Mouse (Mus musculus) c-Kit-positive CD71-positive TER-119-negative erythroid progenitor cells, embryonic 14.5 days (primary cell): ENCODE measurements around the gene Mrpl3.
"Not testable (repeated sequence)": the region's sequence is repeated elsewhere in the genome, so short reads cannot be mapped to it uniquely, and the experiment has no call there.

Source experiments
- DNase-seq: peaks from one replicate; pipeline ENCODE4 v3.0.0-alpha.2; 2013; ENCODE audit warnings: low read depth

Mrpl3 gene

DNA sequence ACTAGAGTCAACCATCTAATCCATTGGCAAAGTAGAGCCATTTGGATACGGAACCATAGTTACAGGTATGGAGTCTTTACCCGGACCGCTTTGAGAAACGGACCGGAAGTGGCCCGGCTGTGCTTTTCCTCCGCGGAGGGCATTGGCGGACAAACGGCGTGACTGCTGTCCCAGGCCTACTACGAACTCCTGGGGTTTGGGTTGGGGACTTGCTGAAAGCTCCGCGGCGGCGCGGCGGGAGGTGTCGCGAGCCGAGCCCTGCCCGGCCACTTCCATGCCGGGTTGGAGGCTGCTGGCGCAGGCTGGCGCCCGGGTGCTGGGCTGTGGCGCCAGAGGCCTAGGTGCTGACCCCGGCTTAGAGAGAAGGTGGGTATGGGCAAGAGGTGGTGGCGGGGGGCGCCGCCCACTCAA lies at the start of gene Mrpl3:
Mrpl3 (plus strand) TSS at position 93 of the 411 bp plus-strand sequence.
- peak; percentile 68 for DNase-seq

DNA sequence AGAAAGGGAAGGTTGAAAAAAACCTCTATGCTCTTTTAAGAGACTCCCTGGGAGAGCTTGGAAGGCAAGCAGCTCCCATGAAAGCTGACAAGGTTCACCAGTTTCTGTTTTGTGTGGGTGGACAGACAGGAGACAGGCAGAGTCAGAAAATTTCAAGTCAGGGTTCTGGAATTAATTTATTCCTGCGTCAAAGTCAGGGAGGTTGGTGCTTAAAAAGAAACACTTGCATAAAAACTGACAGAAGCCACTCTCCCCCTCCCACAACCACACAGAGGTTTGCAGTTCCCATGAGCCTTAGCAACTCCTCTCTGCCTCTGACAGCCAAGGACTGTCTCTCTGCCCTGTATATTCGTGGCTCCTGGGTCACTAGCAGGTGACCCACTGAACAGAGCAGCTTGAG lies 42.3 kb upstream of the Mrpl3 start:
- no peak for DNase-seq

DNA sequence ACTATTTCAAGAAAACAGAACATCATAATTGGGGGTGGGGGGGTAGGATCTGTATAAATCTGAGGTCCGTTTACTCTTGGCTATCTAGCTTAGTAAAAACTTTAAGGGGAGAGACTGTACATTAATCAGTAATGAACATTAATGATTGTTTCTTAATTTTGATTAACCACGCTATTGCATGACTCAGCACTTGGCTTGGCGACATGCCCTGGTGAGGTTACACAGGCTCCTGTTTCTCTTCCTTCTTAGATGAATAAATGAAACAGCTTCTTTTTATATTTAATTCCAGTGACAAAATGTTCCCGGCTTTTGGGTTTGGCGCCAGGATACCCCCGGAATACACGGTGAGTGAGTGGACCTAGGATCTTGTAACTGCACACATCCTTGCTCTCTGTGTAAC lies 34.9 kb upstream of the Mrpl3 start:
- DNase-seq: no peak

DNA sequence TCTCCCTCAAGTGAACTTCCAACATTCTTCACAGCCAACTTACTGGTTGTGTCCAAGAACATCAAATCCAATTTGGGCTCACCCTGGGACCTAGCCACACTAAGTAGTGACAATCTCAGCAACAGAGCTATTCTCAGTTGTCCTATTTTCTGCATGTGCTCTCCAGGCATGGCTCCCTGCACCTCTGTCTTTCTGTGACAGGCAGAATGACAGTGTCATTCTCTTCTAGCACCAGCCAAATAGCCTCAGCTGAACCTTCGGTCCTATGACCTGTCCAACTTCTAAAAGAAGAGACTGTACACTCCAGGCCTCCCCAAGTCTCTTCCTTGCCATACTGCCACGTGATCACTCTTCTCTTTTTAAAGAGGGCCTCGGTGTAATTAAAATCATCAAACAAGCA lies 24.7 kb upstream of the Mrpl3 start:
- no peak for DNase-seq

DNA sequence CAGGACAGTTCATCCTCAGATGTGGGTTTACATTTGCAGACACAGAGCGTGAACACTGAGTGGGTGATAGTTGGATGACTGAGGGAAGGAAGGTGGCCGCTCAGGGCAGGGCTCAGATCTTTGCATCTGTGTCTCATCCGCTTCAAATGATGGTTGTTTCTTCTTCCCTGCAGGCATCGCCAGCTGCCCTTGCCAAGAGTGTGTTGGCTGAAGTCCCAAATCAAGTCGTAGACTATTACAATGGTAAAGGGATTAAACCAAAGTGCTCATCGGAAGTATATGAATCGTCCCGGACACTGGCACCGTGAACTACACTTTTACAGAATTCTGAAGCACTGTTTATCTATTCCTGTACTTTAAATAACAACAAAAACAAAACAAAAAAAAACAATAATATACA lies 20.5 kb upstream of the Mrpl3 start:
- no peak for DNase-seq

DNA sequence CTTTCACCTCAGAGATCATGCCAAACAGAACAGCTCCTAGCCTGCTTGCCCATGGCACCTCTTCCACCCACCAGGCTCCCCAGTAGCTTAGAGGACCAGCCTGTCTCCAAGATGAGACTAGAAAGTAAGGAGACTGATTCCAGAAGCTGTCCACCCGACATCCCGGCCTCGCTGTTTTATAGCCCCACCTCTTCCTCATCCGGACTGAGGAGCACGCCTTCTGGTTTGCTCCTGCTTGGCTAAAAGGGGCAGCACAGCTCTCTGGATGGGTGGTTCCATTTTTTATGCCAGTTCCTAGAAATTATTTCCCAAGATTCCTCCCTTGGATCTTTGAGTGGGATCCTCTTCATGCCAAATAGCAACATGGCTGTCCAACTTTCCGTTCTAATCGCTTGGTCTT lies 19.4 kb upstream of the Mrpl3 start:
- no peak for DNase-seq

DNA sequence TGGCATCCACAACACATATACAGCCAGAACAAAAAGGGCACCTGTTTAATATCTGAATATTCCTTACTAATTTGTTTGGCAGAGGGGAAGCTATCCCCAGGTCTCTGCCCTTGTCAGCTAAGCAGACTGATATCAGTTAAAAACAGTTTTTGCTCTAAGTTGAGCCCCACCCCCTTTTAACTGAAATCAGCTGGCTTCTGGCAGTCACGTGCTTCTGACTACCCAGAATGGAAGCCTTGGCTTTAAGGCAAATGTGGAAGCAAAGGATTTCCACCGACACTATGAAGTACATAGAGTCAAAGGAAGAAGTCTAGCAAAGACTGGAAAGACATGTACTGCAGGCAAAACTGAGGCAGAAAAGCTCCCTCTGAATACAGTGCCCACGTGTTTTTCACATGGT lies 15.2 kb upstream of the Mrpl3 start:
- no peak for DNase-seq

DNA sequence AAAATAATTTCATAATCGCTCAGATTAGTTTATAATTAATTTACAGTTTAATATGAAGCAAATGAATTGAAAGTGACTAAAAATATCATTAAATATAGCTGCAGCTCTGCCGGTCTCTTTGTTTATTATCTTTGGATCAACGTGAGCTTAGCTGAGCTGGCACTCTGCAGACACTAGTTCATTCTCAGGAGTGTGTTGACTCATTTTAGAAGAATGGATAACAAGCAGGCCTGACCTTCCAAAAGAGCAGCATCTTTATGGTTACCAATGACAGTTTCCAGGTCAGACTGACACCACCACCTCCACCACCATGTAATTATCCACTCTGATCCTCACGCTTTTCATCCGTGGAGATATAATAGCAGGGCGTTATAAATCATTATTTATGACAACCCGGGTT lies 7.0 kb upstream of the Mrpl3 start:
- DNase-seq: no peak

DNA sequence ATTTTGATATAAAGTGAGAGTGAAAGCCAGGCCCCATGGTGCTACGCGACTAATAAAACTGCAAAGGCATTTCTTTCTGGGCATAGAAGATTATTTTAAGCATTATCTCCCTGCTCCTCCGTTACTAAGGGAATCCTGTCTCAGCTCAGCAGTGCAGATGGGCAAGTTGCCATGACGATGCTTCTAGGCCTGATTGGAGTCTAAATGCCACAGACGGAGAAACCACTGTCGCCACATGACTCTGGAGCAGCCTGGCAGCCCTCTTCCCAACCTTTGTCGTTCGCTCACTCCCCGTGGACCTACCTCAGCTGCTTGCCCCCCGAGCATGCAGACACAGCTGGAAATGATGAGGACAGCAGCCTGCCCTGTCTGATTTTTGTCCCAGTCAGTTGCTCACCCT lies 4.7 kb upstream of the Mrpl3 start:
- no peak for DNase-seq

DNA sequence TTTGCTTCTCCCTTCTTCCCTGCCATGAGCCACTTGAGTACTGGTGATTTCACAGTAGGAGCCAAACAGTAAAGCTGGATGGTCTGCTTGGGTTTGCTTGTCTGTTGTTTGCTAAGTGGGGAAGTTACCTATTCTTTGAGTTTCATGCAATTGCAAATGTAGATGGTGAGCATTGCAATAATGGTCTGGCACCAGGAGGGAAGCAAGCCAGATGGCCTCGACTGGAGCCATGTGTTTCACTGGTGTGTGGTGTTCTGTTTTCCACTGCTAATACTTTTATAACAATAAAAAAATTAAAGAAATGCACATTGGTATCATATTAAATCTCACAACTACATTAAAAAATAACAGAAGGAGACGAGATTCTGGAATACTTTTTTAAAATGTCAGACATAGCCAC lies 3.4 kb upstream of the Mrpl3 start:
- no peak for DNase-seq

DNA sequence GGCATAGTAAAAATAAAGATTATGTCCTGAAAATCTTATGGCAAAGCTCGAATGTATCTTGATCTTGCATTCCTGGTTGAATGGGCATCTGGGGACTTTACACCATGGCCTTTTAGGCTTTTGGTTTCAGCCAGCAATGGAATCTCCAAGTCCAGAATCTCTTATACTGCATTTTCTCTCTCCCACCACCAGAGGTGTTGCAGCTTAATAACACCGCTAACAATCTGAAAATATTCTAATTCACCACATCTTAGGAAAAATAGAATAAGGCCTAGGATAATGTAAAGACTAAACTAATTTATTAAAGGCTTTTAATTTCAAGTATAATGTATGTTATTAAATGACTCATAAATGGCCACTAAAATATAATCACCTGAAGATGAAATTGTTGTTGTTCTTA lies 2.8 kb upstream of the Mrpl3 start:
- no peak for DNase-seq

DNA sequence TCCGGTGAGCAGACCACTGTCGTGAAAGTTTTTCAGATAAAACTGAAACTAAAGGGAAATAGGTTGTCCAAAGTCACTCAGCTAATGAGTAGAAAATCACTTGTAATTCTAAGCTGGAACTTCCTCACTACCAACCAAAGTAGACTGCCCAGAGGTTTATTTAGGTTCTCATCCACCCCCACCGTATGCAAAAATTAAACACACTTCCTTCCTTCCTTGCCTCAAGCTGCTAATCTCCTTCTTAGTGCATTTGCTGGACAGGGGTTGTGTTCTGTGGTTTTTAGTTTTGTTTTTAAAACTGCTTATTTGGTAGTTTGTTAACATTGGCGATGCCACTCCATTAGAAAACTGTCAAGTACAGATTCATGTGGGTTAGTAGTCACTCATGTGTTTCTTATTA lies 773 bp downstream of the Mrpl3 start:
- DNase-seq: peak; percentile 4

DNA sequence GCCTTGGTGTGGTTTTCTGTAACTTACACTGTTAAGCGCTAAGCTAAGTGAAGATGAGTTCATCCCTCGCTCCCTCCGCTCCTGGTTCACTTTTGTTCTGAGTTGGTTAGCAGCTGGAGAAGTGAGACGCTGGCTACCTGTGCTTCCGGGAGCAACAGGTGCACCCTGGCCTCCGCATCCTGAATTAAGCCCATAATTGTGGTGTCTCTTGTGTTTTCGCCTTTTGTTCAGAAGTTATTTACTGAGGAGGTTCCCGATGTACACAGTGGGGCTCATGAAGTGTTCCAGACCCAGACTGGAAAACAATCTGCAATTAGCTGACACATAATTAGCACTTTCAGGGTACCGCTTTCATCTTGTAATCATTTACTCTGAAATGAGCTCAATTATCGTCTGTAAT lies 16.1 kb downstream of the Mrpl3 start:
- no peak for DNase-seq

DNA sequence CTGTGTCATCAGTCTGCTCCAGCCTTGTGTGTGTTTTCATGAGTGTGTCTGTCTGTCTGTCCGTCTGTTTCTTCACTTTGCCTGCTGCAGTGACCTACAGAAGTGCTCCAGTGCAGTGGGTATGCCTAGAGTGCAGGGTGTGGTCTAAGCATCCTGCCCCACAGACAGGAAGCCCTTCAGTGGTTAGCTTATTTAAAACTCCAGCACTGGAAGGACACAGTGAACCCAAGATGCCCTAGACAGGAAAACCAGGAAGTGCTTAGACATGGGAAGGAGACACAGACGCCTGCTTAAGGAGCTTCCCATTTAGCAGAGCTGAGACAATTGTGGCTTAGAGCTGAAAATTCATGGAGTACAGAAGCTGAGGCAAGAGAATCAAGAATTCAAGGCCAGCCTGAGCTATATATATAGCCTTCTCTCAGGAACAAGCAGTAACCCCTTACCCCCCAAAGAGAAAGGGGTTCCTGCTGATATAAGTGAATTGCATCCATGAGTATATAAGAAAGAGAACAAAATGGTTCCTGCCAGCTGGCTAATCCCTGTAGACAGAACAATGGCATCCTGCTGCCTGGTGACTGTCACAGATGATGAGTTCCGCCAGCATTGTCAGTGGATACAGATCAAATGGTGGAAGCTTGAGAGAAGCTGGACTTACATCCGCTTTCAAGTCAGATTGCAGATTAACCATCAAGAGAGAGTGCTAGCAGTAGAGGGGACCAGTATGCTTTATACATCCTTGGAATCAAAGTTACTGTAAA lies 20.1 kb downstream of the Mrpl3 start:
- no peak for DNase-seq

DNA sequence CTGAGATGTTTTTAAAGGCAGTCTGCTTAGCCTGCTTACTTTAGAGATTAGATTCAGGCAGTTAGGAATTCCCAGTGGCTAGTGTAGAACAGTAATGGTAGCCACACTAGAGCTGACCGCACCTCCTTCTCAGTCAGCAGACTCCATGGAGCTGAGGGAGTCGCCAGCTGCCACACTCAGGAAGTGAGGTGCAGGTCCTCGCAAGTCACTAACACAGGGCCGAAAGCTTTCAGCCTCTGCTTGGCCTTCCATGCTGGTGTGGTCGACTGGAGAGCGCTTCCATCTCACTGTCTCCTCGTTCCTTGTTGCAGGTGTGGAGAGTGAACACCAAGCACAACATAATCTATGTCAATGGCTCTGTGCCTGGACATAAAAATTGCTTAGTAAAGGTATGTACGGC lies 21.8 kb downstream of the Mrpl3 start:
- DNase-seq: no peak

DNA sequence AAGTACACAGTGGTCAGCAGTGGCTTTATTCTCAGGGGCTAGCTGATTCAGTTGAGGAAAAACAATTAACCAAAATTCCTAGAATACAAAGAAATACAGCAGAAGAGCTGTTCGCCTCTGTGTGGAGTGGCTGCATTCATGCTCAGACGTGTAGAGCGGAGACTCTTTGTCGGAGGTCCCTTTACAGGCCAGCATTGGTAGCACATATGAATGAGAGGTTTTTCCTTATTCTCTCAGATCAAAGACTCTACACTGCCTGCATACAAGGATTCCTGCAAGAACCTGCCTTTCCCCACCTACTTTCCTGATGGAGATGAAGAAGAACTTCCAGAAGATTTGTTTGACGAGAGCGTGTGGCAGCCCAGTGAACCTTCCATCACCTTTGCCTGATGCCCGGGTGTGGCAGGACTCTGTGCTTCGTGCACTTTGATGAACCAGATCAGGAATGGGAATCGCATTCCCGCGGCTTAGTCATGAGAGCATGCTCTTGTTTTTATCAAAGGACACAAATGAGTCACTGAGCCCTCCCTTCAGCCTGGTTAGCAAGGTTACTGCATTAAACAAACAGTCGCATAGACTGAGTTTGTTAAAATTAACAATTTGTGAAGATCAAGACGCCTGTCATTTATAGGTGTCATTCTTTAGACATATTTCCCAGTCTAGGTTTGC lies 23.9 kb downstream of the Mrpl3 start:
- no peak for DNase-seq

DNA sequence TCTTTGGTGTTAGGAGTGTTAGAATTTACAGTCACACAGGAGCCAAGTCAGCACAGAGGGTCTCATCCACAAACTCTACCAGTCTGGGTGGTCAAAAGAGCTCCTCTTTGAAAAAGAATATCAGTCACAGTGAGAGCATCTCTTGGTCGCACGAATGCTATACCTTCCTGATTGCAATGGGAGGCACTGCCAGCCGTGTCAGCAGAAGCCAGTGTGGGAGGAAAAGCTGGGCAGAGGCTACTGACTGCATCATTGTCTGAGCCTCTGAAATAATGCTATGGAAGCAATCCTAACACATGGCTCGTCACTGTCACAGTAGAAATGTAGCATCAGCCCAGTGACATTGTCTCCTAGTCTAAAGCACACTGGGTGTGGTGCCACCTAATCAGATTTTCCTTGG lies 25.4 kb downstream of the Mrpl3 start:
- no peak for DNase-seq

DNA sequence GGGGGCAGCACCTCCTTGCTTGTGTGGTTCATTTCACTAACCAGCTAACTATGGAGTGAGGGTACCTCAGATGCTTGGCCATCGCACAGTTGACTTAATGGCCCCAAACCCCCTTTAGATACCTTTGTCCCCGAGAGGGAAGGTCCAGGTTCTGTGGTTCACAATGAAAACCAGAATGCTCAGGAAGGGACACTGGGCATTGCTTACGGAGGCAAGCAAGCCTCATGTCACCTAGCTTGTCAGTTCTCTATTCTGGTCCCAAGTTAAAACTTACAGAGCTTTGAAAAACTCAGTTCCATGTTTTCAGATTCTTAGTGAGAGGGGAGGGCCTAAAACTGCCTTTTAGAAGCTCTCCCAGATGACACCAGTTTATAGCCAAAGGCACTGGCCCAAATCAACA lies 27.2 kb downstream of the Mrpl3 start:
- no peak for DNase-seq

DNA sequence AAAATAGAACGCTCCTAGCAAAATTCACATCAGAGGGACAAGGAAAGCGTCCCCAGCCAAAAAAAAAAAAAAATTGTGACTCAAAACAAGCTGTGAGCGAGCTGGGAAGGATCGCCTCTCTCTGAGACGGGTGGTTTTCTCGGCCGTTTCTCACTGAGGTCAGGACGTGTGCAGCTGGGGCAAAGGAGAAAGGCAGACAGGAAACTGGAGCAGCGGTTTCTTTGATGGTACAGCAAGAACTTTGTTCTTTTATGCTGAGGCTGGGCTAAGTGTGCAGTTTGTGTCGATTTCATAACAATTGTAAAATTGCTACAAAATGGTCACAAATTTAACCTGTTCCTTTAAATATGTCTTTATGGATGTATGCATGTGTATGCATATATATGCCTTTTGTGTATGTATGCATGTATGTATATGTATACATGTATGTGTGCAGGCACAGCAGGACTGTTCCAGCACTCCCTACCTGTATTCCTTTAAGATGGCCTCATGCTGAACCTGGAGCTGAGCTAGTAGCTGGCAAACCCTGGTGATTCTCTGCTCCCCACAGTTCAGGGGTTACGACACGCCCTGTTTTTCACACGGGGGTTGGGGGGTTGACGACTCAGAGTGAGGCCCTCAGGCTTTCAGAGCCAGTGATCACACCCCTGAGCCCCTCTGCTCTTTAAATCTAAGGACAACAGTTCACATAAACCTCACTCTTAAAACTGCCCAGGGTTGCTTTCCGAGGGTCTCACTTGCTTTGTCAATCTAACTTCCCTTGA lies 48.0 kb downstream of the Mrpl3 start:
- no peak for DNase-seq

DNA sequence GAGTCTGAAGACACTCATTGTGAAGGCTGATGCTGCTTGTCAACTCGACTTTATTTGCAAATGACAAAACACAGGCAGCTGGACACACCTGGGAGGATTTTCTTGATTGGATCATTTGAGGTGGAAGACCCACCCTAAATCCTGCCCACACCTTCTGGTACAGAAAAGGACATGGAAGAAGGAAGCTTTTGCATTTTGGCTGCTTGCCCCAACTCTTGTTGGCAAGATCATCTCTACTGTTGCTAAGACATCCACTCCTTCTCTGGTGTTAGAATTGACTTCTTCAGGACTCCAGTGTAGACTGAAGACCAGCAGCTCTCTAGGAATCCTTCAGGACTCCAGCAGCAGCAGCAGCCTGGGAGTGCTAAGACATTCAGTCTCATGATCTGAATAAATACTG lies 48.9 kb downstream of the Mrpl3 start:
- DNase-seq: no peak

DNA sequence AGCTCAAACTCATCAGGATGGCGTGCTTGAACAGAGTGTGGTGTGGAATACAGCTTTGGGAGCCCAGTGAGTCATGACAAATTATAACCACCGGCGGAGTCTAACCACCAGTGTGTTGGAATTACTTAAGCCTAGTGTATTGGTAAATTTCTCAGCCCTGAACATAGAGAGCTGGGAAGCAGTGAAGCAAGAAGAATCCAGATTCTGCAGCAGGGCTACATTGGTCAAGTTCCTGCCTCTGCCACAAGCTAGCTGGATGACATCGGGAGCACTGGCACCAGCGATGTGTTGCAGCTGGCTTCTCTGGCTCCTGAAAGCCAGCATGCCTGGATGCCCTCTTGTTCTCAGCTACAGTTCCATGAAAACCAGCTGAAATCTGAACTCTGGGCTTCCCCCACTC lies 50.9 kb downstream of the Mrpl3 start:
- no peak for DNase-seq

DNA sequence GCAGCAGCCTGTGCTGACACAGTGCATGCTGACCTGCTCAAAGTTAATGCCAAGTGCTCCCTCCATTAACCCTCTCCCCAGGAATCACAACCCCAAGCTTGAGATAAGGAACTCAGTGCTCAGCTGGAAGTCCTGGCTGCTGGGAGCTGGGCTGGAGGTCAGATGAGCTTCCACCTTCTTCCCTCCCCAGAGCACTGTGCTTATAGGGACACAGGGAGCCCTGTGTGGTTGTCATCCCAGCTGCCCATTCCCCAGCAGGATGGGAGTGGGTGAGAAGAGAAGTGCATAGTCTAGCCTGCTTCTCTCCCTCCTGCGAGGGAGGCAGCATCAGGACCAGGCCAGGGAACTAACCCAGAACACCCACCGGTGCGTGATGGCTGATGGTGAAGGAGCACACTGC lies 72.2 kb downstream of the Mrpl3 start:
- DNase-seq: not testable (repeated sequence)
